Mouse (Mus musculus): ENCODE measurements around the gene Adamts4.

Gene Adamts4

GRCm38 (mm10) chr1:171252415-171252814 lies 2.2 kb downstream of the Adamts4 start:
- DNase-seq (ENCODE audit: low read depth, low spot score), result no peak

GRCm38 (mm10) chr1:171256095-171256818 lies 6.0 kb downstream of the Adamts4 start:
- no peak for DNase-seq (ENCODE audit: low read depth, low spot score)

- DNase-seq (ENCODE audit: low read depth, low spot score), result peak; percentile 87
These were observed 6.8 kb downstream of the Adamts4 start for GRCm38 (mm10) chr1:171256937-171257548.

GRCm38 (mm10) chr1:171257781-171258180 lies 7.6 kb downstream of the Adamts4 start:
- no peak for DNase-seq (ENCODE audit: low read depth, low spot score)

- no peak for DNase-seq (ENCODE audit: low read depth, low spot score)
These were observed 8.7 kb downstream of the Adamts4 start for GRCm38 (mm10) chr1:171258921-171259320.

- no peak for DNase-seq (ENCODE audit: low read depth, low spot score)
These were observed 10.1 kb downstream of the Adamts4 start for GRCm38 (mm10) chr1:171260316-171260715.

- DNase-seq (ENCODE audit: low read depth, low spot score), result no peak
These were observed 12.4 kb downstream of the Adamts4 start for GRCm38 (mm10) chr1:171262594-171263130.

GRCm38 (mm10) chr1:171263185-171263611 lies 13.0 kb downstream of the Adamts4 start:
- no peak for DNase-seq (ENCODE audit: low read depth, low spot score)

- DNase-seq (ENCODE audit: low read depth, low spot score), result peak; percentile 71
These were observed 13.6 kb downstream of the Adamts4 start for GRCm38 (mm10) chr1:171263666-171264461.

- DNase-seq (ENCODE audit: low read depth, low spot score), result no peak
These were observed 15.9 kb downstream of the Adamts4 start for GRCm38 (mm10) chr1:171265971-171266744.

- DNase-seq (ENCODE audit: low read depth, low spot score), result no peak
These were observed 18.1 kb downstream of the Adamts4 start for GRCm38 (mm10) chr1:171268341-171268740.

- DNase-seq (ENCODE audit: low read depth, low spot score), result peak; percentile 94
These were observed 19.8 kb downstream of the Adamts4 start, which contains the start of gene B4galt3 for GRCm38 (mm10) chr1:171269848-171270572. Gene B4galt3, plus strand, starts transcription at chr1:171270328.

GRCm38 (mm10) chr1:171270573-171270900 lies 20.3 kb downstream of the Adamts4 start:
- peak; percentile 51 for DNase-seq (ENCODE audit: low read depth, low spot score)

- DNase-seq (ENCODE audit: low read depth, low spot score), result no peak
These were observed 21.0 kb downstream of the Adamts4 start for GRCm38 (mm10) chr1:171271196-171271595.

GRCm38 (mm10) chr1:171271622-171272021 lies 21.4 kb downstream of the Adamts4 start:
- no peak for DNase-seq (ENCODE audit: low read depth, low spot score)

GRCm38 (mm10) chr1:171272086-171272485 lies 21.9 kb downstream of the Adamts4 start:
- DNase-seq (ENCODE audit: low read depth, low spot score), result no peak

- DNase-seq (ENCODE audit: low read depth, low spot score), result no peak
These were observed 23.9 kb downstream of the Adamts4 start for GRCm38 (mm10) chr1:171274171-171274570.

GRCm38 (mm10) chr1:171275144-171275734 lies 25.0 kb downstream of the Adamts4 start:
- no peak for DNase-seq (ENCODE audit: low read depth, low spot score)

GRCm38 (mm10) chr1:171276110-171276748 lies 26.0 kb downstream of the Adamts4 start:
- no peak for DNase-seq (ENCODE audit: low read depth, low spot score)

- DNase-seq (ENCODE audit: low read depth, low spot score), result no peak
These were observed 27.5 kb downstream of the Adamts4 start for GRCm38 (mm10) chr1:171277736-171278135.
